Mouse (Mus musculus): Measurements from ENCODE around the gene Tiam2.

DNA sequence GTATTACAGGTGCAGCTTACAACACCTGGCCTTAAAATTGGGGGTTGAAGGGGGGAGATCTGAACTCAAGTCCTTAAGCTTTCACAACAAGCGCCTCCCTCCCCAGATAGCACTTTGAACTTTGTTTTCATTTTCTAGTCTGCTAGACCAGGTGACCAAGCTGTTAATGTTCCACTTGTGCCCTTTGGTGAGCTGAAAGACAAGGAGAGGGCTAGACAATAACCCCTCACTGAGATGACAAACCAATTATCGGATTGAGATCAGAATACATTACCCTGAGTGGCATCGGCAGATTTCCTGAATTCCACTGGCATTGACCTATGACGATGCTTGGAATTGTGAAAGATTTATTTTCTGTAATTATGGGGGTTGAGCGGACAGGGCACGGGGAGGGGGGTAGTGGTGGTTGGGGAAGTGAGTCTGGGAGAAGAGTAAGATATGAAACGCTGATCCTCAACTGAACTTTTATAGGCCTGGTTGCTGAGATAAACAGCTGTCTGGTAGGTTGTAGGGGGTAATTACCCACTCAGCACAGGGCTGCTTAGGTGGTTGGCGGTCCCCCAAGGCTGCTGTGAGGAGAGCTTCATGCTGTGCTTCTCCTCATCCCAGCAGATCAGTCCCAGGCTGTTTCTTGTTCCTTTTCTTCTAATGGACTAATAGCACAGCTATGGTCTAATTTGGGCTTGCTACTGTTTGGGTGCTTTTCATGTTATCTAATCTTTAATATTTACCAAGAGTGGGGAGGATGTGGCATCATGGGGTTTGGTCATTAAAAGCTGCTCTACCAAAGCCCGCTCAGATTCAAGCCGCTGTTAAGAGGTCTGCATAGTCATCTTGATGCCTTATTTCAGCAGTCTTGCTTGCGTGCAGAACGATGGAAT is 161.6 kb downstream of the Tiam2 start:
- TF ChIP-seq CTCF (IDR thresholded peaks at IDR 0.05; ENCODE audit: low read depth, low read length) (no peak), POLR2A (IDR thresholded peaks at IDR 0.05; ENCODE audit: insufficient read depth, low read length) (no peak)
